Mouse (Mus musculus): ENCODE data around the gene Tnfaip1.

DNA sequence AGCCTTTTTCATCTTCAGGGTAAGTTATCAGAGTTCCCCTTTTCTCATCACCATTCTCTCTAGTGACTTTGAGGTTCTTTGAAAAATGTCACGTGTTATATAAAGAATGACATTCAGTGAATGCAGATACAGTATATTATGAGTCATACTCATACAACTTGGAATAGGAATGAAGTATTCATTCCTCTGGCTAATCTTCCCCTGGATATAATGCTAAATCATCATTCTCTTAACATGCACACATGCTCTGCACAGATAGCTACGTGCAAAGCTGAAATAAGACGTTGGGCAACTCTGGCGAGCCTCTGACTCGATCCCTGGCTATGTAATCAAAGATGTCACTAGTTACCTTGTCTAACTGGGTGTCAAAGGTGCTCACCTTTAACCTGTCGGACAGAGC lies 35.7 kb upstream of the Tnfaip1 start:
- TF ChIP-seq POLR2A (IDR thresholded peaks at IDR 0.05; ENCODE audit: insufficient read depth, low read length) (no peak), EP300 (IDR thresholded peaks at IDR 0.05; ENCODE audit: insufficient read depth, low read depth, low read length) (no peak)

Data from ES-Bruce4 (cell line).